Mouse (Mus musculus): ENCODE measurements around the gene Zfp94. TPM values are rescaled to one million over a fixed set of nuclear protein-coding genes. Genes with fewer than 3 reads are reported as not detected.
"Not testable (repeated sequence)": the region's sequence is repeated elsewhere in the genome, so short reads cannot be mapped to it uniquely, and the experiment has no call there.

Zfp94 gene
- total RNA-seq, 2 experiments from 2014 or later: 13.2 to 16.2 TPM

DNA sequence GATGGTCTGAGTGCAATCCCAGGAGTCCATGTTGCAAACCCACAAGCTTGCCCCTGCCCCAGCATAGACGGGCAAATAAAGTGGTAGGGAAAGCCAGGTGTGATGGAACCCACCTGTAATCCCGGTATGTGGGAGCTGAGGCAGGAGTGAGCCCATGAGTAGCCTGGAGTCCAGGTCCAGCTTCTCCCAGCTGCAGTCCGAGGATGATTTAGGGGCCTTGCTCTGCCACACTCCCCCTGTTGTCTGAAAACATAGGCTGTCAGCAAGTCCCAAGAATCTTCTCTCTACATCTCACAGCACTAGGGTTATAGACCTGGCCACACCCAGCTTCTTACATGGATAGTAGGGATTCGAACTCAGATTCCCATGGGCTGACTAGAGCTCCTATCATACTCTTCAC, 29.6 kb downstream of the Zfp94 start:
- DNase-seq (ENCODE audit: low spot score in 2 of 2): no peak
- intact Hi-C loops (cut with DNase I): no loop called here

DNA sequence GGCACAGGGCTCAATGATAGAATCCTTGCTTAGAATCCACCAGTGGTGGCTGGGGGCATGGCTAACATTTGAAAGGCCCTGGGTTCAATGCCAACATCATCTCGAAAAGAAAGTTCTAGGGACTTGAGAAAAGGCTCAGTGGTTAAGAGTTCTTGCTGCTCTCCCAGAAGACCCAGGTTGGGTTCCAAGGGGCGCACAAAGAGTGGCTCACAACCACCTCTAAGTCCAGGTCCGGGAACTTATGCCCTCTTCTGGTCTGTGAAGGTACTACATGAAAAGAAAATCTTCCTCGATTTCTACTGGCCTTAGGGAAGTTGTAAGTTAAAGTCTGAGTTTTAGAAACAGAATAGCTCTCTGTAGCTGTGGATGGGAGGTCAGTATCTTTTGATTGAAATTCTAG, 30.4 kb downstream of the Zfp94 start:
- intact Hi-C loops (cut with DNase I): no loop called here

DNA sequence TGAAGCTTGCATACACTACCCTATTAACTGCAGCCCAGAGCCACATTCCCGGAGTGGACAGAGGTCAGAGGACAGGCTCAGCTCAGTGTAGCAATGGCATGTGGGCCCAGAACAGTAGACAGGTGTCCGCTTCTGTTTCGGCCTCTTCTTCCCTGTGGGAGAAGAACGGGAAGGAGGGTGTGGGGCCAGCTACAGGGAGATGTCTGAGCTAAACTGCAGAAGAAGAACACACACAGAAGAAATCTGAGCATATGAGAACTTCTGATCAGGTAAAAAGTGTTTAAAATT, 35.7 kb downstream of the Zfp94 start:
- intact Hi-C loops (cut with DNase I): no loop called here
- DNase-seq (ENCODE audit: low spot score in 2 of 2): no peak

More for the DNA sequence above, 30.4 kb downstream of the Zfp94 start:
- DNase-seq (ENCODE audit: low spot score in 2 of 2): no peak

DNA sequence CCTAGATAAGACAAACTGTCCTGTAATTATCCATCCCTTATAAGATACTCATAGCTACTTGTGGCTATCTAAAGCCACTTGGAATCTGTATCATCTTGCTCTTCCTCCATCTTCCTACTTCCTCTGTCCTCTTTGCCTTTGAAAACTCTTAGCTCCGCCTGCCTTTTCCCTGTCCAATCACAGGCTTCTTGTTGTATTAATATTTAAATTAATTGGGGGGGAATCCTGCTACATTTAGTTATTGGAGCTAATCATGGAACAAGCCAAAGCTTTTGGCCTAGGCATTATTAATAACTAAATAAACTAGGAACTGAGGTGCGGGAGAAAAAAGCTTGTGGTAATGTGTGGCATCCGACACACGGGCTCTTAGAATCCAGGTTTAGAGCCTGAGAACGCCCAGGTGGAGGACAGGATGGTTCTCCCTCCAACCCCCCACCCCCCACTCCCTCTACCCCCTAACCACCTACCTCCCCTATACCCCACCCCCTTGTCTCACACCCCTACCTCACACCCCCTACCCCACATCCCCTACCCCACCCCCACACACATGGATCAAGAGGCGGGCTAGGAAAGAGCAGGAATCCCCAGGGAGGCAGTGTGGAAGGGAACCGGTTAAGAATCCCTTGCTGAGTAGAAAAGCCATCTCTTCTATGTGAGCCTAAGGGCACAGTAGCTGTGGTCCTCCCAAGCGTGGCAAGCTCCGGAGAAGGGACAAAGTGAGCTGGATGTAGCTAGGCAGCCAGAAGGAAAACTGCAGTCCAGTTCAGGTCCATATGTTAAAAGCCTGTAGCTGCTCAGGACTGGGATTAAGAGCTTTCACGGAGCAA, 36.2 kb downstream of the Zfp94 start:
- intact Hi-C loops (cut with DNase I): no loop called here
- DNase-seq (ENCODE audit: low spot score in 2 of 2): no peak

DNA sequence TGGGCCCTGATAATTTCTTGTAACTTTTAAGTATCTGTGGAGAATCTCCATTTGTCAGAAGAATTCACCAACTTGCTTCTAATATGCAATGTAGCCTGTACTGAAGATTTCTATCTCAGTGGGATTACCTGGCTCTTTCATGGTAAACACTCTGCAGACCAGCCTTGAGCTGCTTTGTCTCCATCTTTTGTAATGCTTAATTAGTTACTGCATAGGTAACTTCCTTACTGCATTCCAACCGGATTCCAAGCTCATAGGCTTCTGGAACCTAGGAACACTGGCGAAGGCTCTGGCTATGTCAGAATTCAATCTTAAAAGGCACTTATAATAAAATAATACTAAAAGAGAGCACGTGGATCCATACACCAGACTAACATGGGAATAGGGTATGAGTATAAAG, 37.7 kb downstream of the Zfp94 start:
- intact Hi-C loops (cut with DNase I); DNase-seq (ENCODE audit: low spot score in 2 of 2): not testable (repeated sequence)

DNA sequence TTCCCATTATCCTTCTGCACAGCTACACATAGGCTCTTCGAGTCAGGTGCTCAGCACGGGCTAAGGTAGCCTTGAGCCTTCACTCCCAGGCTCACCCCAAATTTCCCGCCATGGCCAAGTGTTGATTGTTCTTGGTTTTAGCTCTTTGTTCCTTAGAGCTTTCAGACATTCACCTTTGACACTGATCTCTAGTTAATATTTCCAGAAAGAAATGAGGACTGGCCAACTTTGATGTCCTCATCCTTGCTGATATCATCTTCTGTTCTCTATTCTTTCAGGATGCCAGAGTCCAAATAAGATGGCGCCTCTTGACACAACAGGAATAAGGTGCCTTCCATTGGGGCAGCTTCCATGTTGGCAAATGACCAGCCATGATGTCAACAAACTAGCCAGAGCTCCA, 42.0 kb downstream of the Zfp94 start:
- intact Hi-C loops (cut with DNase I): no loop called here
- no peak for DNase-seq (ENCODE audit: low spot score in 2 of 2)

DNA sequence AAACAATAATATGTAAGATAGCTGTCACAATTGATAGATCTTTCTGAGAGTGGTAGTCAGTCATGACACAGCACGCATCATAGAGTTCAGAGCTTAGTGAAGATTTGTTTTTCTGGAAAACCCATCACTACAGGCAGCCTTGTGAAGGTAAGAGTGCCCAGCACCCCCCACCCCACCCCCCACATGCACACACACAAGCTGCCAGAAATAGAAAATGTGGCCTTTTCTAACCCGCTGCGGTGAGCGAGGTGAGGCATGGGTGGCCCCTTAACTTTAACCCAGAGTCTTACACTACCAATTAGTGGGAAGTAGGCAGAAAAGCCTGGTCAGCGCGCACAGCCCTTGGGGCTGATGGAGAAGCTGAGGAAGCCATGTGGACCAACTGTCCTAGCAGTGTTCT, 45.3 kb downstream of the Zfp94 start:
- intact Hi-C loops (cut with DNase I): no loop called here
- no peak for DNase-seq (ENCODE audit: low spot score in 2 of 2)

DNA sequence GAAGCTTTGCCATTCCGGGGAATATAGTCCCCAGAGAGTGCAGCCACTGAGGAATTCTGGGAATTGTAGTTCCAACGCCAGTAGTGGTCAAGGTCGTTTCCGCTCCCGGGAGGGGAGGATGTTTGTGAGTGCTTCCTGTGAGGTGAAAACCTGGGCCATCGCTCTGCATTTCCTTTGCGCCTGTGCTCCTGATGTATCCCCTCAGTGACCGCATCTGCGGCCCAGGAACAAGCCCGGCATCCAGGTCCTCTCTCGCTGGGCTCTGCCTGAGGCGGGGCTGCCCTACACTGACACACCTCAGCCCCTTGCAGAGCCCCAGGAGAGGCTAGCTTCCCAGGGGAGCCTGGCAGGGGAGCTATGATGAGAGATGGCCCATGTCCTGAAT, 46.2 kb downstream of the Zfp94 start, which contains the start of gene Zfp93:
Zfp93 (plus strand) TSS at position 133 of the 385 bp plus-strand sequence.
- DNase-seq (ENCODE audit: low spot score in 2 of 2): peak; percentile 79 to 80
- intact Hi-C loops (cut with DNase I): no loop called here

DNA sequence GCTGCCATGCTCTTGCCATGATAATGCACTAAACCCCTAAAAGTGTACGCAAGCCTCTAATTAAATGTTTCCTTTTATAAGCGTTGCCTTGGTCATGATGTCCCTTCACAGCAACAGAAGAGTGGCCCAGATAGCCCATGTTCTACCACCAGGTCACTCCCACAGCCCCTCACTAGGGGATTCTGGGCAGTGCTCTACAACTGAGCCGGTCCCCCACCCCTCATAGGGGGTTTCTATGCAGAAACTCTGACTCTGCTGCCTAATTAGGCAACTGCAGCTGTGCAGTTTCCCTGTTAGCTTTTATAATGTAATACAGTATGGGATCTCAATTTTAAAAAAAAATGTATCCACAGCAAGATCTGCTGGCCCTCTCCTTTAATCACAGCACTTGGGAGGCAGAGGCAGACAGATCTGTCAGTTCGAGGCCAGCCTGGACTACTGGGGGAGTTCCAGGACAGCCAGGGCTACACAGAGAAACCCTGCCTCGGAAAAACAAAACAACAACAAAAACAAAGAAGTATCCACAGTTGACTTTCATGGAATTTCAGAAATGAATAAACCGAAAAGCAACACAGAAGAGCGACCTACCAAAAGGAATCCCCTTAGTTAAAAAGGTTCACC, 46.7 kb downstream of the Zfp94 start:
- no peak for DNase-seq (ENCODE audit: low spot score in 2 of 2)
- intact Hi-C loops (cut with DNase I): no loop called here

DNA sequence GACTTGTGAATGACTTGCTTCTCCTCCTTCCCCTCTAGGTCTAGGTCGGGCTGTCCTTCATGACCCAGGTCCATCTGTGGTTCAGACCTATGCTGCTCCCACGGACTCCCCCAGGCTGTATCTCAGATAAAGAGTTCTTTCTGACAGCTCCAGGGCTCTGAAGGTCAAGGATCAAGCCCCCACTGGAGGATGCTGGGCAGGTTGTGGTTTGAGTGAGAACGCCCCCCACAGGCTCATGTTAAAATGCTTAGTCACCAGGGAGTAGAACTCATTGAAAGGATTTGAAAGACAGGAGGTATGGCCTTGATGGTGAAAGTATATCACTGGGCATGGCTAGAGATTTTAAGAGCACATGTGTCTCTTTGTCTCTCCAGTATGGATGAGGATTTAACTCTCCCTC, 47.2 kb downstream of the Zfp94 start:
- intact Hi-C loops (cut with DNase I): no loop called here
- no peak for DNase-seq (ENCODE audit: low spot score in 2 of 2)

DNA sequence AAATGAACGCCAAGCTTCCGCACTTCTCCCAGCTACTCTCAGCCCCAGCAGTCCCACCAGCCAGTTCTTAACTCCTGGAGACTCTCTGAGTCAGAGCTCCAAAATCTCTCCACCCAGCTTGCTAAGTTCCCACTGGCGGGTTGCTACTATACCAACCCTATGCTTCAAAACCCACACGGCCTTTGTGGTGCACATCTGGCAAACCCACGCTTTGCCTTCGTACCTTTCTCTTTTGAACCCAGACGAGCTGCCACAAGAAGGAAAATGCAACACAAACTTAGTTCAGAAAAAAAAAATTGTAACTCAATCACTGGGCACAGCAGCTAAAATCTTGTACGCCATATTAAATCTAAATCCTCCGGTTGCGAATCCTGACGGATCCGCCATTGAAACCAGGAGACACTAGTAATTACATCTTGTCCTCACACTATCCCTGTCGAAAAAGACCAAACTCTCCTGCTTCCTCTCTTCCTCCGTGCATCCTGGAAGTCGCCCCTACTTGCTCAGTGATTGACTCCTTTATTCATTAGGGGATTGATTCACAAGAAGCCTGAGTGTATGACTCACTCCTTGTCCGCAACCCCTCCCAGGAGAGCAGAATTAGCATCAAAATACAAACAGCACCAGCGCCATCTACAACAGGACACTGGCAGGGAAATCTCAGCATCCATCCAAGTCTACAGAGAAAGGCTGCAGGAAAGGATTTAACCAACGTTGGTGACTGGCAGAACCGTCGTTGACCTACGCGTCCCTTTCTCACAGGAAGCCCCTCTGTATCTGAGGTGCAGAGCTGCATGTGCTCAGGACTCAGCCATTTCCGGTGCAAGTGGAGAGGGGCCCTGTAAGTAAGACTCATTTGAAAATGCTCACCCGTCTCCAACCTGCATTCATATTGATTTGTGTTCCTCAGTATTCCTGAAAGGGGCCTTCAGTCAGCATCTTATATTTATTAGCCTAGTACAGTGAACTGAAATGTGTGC, 48.0 kb downstream of the Zfp94 start:
- DNase-seq (ENCODE audit: low spot score in 2 of 2): no peak
- intact Hi-C loops (cut with DNase I): no loop called here

DNA sequence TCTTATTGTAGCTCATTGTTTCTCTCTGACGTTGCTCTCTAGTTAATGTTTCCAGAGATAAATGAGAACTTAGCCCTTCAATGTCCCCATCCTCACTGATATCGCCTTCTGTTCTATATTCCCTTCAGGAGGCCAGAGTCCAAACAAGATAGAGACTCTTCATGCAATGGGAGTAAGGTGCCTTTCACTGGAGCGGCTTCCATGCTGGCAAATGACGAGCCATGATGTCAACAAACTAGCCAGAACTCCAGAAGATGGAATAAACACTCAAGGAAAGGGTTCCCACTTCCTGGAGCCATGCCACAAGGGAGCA, 56.5 kb downstream of the Zfp94 start:
- DNase-seq (ENCODE audit: low spot score in 2 of 2): no peak
- intact Hi-C loops (cut with DNase I): no loop called here

DNA sequence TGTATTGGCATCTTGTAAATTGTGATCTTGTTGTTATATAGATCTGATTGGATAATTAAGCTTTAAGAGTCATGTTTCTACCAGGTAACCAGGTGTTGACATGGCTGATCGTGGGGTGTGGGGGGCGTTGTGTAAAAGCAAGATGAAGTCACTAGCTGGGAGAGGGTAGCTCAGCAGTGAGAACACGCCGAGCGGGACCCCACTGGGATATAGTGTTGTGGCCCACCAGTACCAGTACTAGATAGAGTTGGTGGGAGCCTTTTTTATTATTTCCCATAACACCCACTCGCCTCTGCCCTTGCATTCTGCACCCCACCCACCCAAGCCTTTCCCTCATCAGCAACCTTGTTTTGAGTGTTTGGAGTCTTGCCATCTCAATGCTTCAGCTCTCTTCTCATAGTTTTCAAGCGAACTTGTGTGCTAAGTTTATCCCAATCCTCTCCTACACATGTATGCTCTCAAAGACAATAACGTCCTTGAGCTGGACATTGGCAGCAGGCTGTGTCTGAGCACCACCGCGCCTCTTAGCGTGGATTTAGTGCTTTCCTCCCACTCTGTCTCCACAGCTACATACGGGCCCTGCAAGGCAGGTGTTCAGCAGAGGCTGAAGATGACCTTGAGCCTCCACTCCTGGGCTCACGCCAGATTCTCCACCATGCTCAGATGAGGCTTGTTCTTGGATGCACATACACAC, 57.0 kb downstream of the Zfp94 start:
- no peak for DNase-seq (ENCODE audit: low spot score in 2 of 2)
- intact Hi-C loops (cut with DNase I): no loop called here

DNA sequence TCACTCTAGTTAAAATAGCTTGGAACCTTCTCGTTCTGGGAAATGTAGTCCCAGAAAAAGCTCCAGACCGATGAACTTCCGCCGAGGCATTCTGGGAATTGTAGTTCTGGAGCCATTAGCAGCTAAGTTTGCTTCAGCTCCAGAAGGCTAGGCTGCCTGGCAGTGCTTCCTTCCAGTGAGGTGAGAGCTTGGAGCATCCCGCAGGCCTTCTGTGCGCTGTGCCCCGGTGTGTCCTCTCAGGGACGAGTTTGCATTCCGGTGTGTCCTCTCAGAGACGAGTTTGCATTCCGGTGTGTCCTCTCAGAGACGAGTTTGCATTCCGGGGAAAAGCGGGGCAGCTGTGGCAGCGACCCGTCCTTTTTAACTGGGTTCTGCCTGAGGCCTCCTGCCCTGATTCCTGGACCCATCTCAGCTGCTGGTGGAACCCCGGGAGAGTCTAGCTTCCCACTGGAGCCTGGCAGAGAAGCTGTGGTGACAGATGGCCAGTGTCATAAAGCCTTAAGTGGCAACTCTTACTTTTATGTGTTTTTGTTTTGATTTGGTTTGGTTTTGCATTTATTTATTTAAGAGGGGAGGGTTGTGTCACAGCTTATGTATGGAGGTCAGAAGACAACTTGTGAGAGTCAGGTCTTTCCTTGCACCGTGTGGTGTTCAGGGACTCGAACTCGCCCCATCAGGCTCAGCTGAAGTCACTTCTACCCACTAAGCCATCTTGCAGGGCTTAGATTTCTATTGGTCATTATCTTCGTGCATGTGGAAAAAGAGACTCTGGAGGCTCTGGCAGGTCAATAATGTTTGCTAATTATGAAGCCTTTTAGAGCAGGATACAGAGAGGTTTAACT, 61.6 kb downstream of the Zfp94 start, which contains the start of gene Zfp108:
Zfp108 (plus strand) TSS at position 162 of the 842 bp plus-strand sequence.
- intact Hi-C loops (cut with DNase I): loop anchor here (2.0 to 5.0 kb wide), 3 partner anchors 18 to 123 kb away; partner anchors contain the start of genes Zfp109 and Zfp235
- peak; percentile 84 for DNase-seq (ENCODE audit: low spot score in 2 of 2)

DNA sequence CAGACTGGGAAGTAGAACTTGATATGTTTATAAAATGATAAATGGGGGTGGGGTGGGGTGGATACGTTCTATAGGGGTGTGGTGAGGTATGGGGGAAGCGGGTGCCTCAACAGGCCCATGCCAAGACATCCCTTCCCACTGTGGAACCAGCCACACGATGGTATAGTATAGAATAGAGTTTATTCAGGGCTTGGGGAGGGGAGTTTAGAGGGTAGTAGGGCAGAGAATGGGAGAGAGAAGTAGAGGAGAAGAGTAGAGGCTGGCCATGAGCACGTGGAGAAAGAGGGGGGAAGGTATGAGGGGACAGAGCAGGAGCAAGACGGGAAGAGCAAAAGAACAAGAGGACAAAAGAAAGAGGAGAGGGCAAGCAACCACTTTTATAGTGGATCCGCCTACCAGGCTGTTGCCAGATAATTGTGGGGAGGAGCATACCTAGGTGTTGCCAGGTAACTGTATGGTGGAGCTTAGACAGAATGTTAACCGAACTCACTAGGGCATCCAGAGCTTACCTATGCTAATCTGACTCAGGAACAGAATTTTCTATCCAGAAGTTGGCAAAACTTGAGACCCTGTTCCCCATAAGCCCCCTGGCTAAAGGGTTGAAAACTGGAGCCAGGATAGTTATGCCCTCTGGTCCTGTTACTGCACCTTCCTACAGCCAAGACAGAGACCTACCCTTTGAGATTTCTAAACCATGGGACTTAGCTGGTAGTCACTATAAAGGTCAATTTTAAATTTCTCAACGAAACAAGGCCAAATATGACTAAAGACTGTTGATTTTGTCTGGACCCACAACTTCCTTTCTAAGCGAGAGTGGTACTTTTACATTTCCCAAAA, 62.5 kb downstream of the Zfp94 start:
- intact Hi-C loops (cut with DNase I): loop anchor here (2.0 to 5.0 kb wide), 3 partner anchors 17 to 122 kb away; partner anchors contain the start of genes Zfp109 and Zfp235
- no peak for DNase-seq (ENCODE audit: low spot score in 2 of 2)
